Mouse (Mus musculus) liver, embryonic 14.5 days (tissue): ENCODE results near the gene Entpd2. TPM values are rescaled to one million over a fixed set of nuclear protein-coding genes. Genes with fewer than 3 reads are reported as not detected.

Source experiments
- ATAC-seq: fragments of 200-750 bp; cut with Nextera tagmentation; 2 replicates; pipeline ENCODE4 v1.8.0; 2017; ENCODE audit warnings: moderate number of reproducible peaks, mild to moderate bottlenecking, moderate library complexity; ENCODE audit not compliant: insufficient read depth
- DNase-seq, 3 experiments: peaks; one replicate each; pipeline ENCODE4 v3.0.0-alpha.2; 2012 to 2013; ENCODE audit warnings: low read depth in 3 of 3, low spot score in 3 of 3
- H3K27ac ChIP-seq: fragments of 300-500 bp; sonication (generic); 2 replicates; pipeline ENCODE4 v1.5.1; 2014; ENCODE audit warnings: moderate library complexity, mild to moderate bottlenecking, control low read depth, inconsistent platforms
- H3K27me3 ChIP-seq: fragments of 300-500 bp; sonication (generic); 2 replicates; pipeline ENCODE4 v1.6.1; 2014; ENCODE audit warnings: mild to moderate bottlenecking, low read length, moderate library complexity; ENCODE audit not compliant: control insufficient read depth, insufficient read depth
- H3K36me3 ChIP-seq: fragments of 300-500 bp; sonication (generic); replicated peaks from 2 replicates; pipeline ENCODE4 v1.6.1; 2014; ENCODE audit warnings: low read depth; ENCODE audit not compliant: control insufficient read depth, insufficient read depth
- H3K4me1 ChIP-seq, 2 experiments: fragments of 200-500 bp in 1 of 2; fragments of 300-500 bp in 1 of 2; sonication (generic) in 1 of 2; replicated peaks; 2 replicates each; pipeline ENCODE4 v1.6.1; 2012 to 2014; ENCODE audit warnings: antibody characterized with exemption in 1 of 2, inconsistent platforms in 1 of 2, low read length in 1 of 2; ENCODE audit not compliant: control insufficient read depth in 2 of 2, insufficient read depth in 2 of 2
- H3K4me2 ChIP-seq: fragments of 300-500 bp; sonication (generic); 2 replicates; pipeline ENCODE4 v1.6.1; 2014; ENCODE audit warnings: low read depth, mild to moderate bottlenecking, control low read depth, moderate library complexity
- H3K4me3 ChIP-seq, 2 experiments: fragments of 200-500 bp in 1 of 2; fragments of 300-500 bp in 1 of 2; sonication (generic) in 1 of 2; 2 replicates each; pipeline ENCODE4 v1.5.1; 2012 to 2014; ENCODE audit warnings: low read depth in 2 of 2, low read length in 2 of 2, mild to moderate bottlenecking in 2 of 2, control low read depth in 1 of 2, inconsistent platforms in 1 of 2, moderate library complexity in 1 of 2; ENCODE audit not compliant: insufficient read depth in 1 of 2
- H3K9ac ChIP-seq: fragments of 300-500 bp; sonication (generic); replicated peaks from 2 replicates; pipeline ENCODE4 v1.6.1; 2014; ENCODE audit warnings: mild to moderate bottlenecking, control low read depth, moderate library complexity
- H3K9me3 ChIP-seq: fragments of 300-500 bp; sonication (generic); 2 replicates; pipeline ENCODE4 v1.6.1; 2016; ENCODE audit warnings: low read length, mixed read lengths; ENCODE audit not compliant: control insufficient read depth
- CTCF ChIP-seq: IDR thresholded peaks from 2 replicates; pipeline ENCODE4 v1.5.1; 2016; ENCODE audit warnings: antibody characterized with exemption, low read depth, control low read depth
- EP300 ChIP-seq: IDR thresholded peaks from 2 replicates; pipeline ENCODE4 v1.6.1; 2016; ENCODE audit warnings: antibody characterized with exemption, low read depth
- WGBS: fragments of 180-500 bp; shearing (Covaris S2); extraction: QIAGEN DNeasy Blood & Tissue Kit; methylation state at CpG from one replicate; pipeline ENCODE4 v1.1.7; 2014; ENCODE audit not compliant: insufficient replicate concordance; 5-methylcytosine and 5-hydroxymethylcytosine counted together
- polyA plus RNA-seq, 2 experiments: library from polyadenylated mRNA; depleted of rRNA in 1 of 2; stranded (reverse) in 1 of 2; unstranded in 1 of 2; fragments of >200 nt; fragmentation: Nextera tagmentation in 1 of 2; extraction: Ambion mirVana in 1 of 2; gene quantifications; 2 replicates each; pipeline versions ENCODE4 v1.2.1 to v1.2.3; 2012 to 2014

Gene Entpd2
- polyA plus RNA-seq, 2 experiments, result 0.30 TPM; not detected in 1

DNA sequence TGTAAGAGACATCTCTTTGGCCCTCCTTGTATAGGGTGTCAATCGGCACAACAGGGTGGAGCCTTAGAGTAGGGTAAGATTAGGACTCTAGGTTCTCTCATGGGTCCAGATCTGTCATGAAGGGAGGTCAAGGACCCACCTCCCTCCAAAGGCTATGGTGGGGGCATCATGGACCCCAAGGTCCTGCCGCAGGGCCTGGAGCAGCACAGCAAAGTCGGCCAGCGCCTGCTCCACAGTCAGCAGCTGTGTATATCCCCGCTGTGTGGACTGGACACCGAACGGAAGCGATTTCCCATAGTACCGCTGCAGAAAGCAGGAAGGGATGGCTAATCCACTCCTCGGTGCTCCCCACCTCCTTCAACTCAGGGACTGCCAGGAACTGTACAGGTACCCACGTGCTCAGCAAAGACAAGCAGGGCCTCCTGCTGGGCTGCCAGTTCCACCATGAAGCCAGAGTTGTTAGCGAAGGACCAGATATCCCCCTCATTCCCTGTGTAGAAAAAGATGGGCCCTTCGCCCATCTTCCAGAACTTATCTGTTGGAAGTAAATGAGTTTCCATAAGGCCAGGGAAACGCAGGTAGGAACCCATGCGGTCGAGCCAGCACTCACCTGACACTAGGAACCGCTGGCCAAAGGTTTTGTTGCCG lies 40.1 kb upstream of the Entpd2 start:
- peak overlapping the region; percentile 53 for H3K9ac ChIP-seq
- TF ChIP-seq CTCF, result no peak
- no peak for TF ChIP-seq EP300
- WGBS, result 33% methylated on average over 18 of the region's 18 CpGs
- peak overlapping the region; percentile 56 to 88 for H3K4me3 ChIP-seq
- peak overlapping the region; percentile 82 for H3K4me2 ChIP-seq
- no peak for ATAC-seq
- no peaks in the 10 kb centered on the region for H3K27me3 ChIP-seq
- no peak overlapping the region for H3K27ac ChIP-seq
- peaks cover 8 to 16% of the 10 kb centered on the region in 2 experiments; a peak in 3 of 4 replicates for H3K4me1 ChIP-seq
- no peak for DNase-seq
- no peaks in the 10 kb centered on the region for H3K9me3 ChIP-seq
- H3K36me3 ChIP-seq, result peaks cover 7% of the 10 kb centered on the region

DNA sequence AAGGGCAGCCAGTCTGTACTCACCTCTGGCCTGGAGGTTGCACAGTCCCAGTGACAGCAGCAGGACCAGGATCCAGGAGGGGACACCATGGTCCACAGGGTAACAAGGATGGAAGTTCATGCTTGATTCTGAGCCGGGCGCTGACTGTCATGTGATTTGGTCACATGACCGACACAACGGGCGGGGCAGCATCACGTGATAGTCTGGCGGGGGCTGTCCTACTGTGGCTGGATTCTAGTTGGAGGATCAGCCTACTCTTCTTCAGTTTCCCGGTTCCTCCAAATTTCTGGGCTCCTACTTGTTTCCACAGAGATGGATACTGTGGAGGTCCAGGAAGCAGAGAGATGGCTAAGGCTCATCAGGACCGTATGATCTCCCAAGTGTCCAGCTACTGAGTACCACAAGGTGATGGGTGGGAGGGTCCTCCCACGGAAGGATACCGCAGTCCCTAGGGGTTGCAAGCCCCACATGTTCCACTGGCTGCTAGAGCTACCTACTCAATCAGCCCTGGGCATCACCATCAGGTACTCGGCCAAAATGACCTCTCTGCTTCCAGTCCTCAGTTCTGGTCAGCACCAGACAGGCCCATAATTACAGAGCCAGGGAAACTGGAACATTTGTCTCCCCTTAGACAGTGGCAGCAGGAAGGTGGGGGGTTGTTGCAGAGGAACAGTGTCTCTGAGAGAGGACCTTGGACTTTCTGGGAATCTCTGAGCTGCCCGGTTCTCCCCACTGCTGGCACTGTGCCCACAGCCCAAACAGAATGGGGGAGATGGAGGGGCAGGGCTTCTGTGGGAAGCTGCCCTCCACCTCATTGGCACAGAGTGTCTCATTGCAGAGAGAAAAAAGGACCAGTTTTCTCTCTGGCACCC lies 39.2 kb upstream of the Entpd2 start, which contains the start of gene Dpp7:
Gene Dpp7 (minus strand): TSS at position 152 of the 872 bp plus-strand sequence.
- no peak within 1 kb of the TSS for H3K27ac ChIP-seq
- H3K36me3 ChIP-seq, result peaks cover 3% of the 10 kb centered on the region; the same call in 1 of the 2 replicates
- TF ChIP-seq CTCF (no peak), EP300 (no peak)
- WGBS, result 5% methylated on average over 13 of the region's 13 CpGs
- DNase-seq, result peak; percentile 68 to 76 (median 73)
- no peaks in the 10 kb centered on the region for H3K9me3 ChIP-seq
- H3K4me1 ChIP-seq, result peaks cover 8 to 16% of the 10 kb centered on the region in 2 experiments; a peak in 3 of 4 replicates
- no peaks in the 10 kb centered on the region for H3K27me3 ChIP-seq
- peak; percentile 76 for ATAC-seq
- H3K4me2 ChIP-seq, result peak within 1 kb of the TSS; percentile 82
- H3K4me3 ChIP-seq, result peak within 1 kb of the TSS; percentile 56 to 88
- peak within 1 kb of the TSS; percentile 53 for H3K9ac ChIP-seq

DNA sequence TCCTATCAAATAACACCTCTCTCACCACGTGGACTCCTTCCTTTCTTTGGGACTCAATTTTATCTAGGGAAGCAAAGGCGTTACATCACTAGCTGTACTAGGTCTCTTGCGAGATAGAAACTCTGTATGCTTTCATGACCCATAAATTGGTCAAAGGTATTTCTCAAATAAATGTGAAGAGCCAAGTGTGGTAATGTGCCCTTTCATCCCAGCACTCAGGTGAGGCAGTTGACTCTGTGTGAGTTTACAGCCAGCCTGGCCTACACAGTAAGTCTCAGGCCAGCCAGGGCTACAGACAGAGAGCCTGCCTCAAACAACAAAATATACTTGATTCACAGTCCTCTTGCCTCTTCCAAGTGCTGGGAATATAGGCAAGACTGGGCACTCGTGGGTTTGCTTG lies 35.8 kb upstream of the Entpd2 start:
- Histone ChIP-seq H3K4me3 (no peak overlapping the region), H3K27me3 (no peaks in the 10 kb centered on the region), H3K36me3 (no peaks in the 10 kb centered on the region), H3K9me3 (no peaks in the 10 kb centered on the region), H3K27ac (no peak overlapping the region), H3K4me1 (peaks cover 8 to 16% of the 10 kb centered on the region in 2 experiments; a peak in 3 of 4 replicates), H3K4me2 (no peak overlapping the region), H3K9ac (no peak overlapping the region)
- no peak for ATAC-seq
- TF ChIP-seq EP300 (no peak), CTCF (no peak)
- DNase-seq, result no peak
- WGBS, result 56% methylated on average over 4 of the region's 4 CpGs

- H3K9ac ChIP-seq, result no peak overlapping the region
- no peak overlapping the region for H3K4me3 ChIP-seq
- TF ChIP-seq CTCF, result no peak
- no peak for TF ChIP-seq EP300
- peaks cover 4% of the 10 kb centered on the region; the same call in 1 of the 2 replicates for H3K27me3 ChIP-seq
- ATAC-seq (no peak), DNase-seq (no peak)
- peaks cover 0 to 4% of the 10 kb centered on the region in 2 experiments; a peak in 2 of 4 replicates for H3K4me1 ChIP-seq
- H3K27ac ChIP-seq, result no peak overlapping the region
- H3K4me2 ChIP-seq, result no peak overlapping the region
- H3K36me3 ChIP-seq, result no peaks in the 10 kb centered on the region
- H3K9me3 ChIP-seq, result no peaks in the 10 kb centered on the region
- 71% methylated on average over 13 of the region's 13 CpGs for WGBS
Measured at GRCm38 (mm10) chr2:25363478-25364178, 32.0 kb upstream of the Entpd2 start.

DNA sequence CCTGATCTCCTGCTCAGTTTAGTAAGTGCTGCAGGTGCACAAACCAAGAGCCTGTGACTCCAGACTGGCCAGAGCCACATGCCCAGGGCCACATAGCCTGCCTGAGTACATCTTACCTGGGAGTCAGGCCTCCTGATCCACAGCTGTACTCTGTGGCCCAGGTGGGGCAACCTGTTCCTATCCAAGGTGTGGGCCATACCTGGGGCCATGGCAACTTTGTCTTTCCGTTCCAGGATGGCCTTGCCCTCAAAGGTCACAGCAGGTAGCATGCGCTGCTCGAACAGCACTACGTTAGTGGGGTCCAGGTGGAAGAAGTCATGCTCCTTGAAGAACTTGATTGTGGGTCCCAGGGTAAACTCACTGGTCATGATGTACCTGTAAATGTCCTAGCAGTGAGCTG lies 31.4 kb upstream of the Entpd2 start:
- H3K4me1 ChIP-seq, result peaks cover 0 to 4% of the 10 kb centered on the region in 2 experiments; a peak in 2 of 4 replicates
- H3K27me3 ChIP-seq, result peaks cover 4% of the 10 kb centered on the region; the same call in 1 of the 2 replicates
- H3K36me3 ChIP-seq, result no peaks in the 10 kb centered on the region
- DNase-seq (no peak), ATAC-seq (no peak)
- H3K27ac ChIP-seq, result no peak overlapping the region
- peak overlapping the region in 1 of 2 experiments; percentile 51; a peak in 2 of 4 replicates for H3K4me3 ChIP-seq
- H3K9ac ChIP-seq, result no peak overlapping the region
- peak overlapping the region; percentile 88 for H3K4me2 ChIP-seq
- H3K9me3 ChIP-seq, result no peaks in the 10 kb centered on the region
- no peak for TF ChIP-seq EP300
- no peak for TF ChIP-seq CTCF
- WGBS, result 78% methylated on average over 4 of the region's 4 CpGs
